Mouse (Mus musculus) liver, embryonic 14.5 days (tissue): ENCODE results near the gene Ttl.

ENCODE experiments used
- CTCF ChIP-seq: IDR thresholded peaks from 2 replicates; pipeline ENCODE4 v1.5.1; 2016; ENCODE audit warnings: antibody characterized with exemption, low read depth, control low read depth
- EP300 ChIP-seq: IDR thresholded peaks from 2 replicates; pipeline ENCODE4 v1.6.1; 2016; ENCODE audit warnings: antibody characterized with exemption, low read depth

GRCm38 (mm10) chr2:129132231-129132630, 66.5 kb downstream of the Ttl start:
- TF ChIP-seq EP300: no peak
- no peak for TF ChIP-seq CTCF
